Mouse (Mus musculus) small intestine, adult 2 months (tissue): Measurements from ENCODE around the gene Sipa1l1.

ENCODE experiments used
- CTCF ChIP-seq: fragments of 200-500 bp; IDR thresholded peaks from 2 replicates; pipeline ENCODE4 v1.5.1; 2012; ENCODE audit warnings: low read depth, mild to moderate bottlenecking, control low read depth, inconsistent platforms, low read length, moderate library complexity, mixed read lengths; ENCODE audit not compliant: insufficient replicate concordance, insufficient read length; ENCODE audit errors: extremely low read depth
- POLR2A ChIP-seq: fragments of 200-500 bp; IDR thresholded peaks from 2 replicates; pipeline ENCODE4 v1.6.1; 2012; ENCODE audit warnings: low read depth, mild to moderate bottlenecking, control low read depth, inconsistent platforms, low read length, moderate library complexity

GRCm38 (mm10) chr12:82147021-82147693 is 22.0 kb upstream of the Sipa1l1 start:
- TF ChIP-seq CTCF (no peak), POLR2A (no peak)
